Mouse (Mus musculus) intestine, embryonic 16.5 days (tissue): ENCODE measurements around the gene Epha8. TPM values are rescaled to one million over a fixed set of nuclear protein-coding genes. Genes with fewer than 3 reads are reported as not detected.
A peak's percentile ranks its signal among the peaks of the same experiment; 100 is the strongest.

Experiments used
- ATAC-seq: fragments of 200-750 bp; cut with Nextera tagmentation; 2 replicates; pipeline ENCODE4 v1.8.0; 2017; ENCODE audit warnings: moderate TSS enrichment, moderate library complexity
- H3K27ac ChIP-seq: fragments of 300-500 bp; sonication (generic); 2 replicates; pipeline ENCODE4 v1.5.1; 2014; ENCODE audit warnings: mild to moderate bottlenecking, low read length
- H3K27me3 ChIP-seq: fragments of 300-500 bp; sonication (generic); replicated peaks from 2 replicates; pipeline ENCODE4 v1.6.1; 2014; ENCODE audit warnings: low read length, control low read depth, mixed read lengths; ENCODE audit not compliant: control insufficient read depth, insufficient read depth
- H3K36me3 ChIP-seq: fragments of 300-500 bp; sonication (generic); 2 replicates; pipeline ENCODE4 v1.6.1; 2014; ENCODE audit warnings: low read length, control low read depth; ENCODE audit not compliant: control insufficient read depth, insufficient read depth
- H3K4me1 ChIP-seq: fragments of 300-500 bp; sonication (generic); 2 replicates; pipeline ENCODE4 v1.6.1; 2014; ENCODE audit warnings: low read length, control low read depth, mixed read lengths; ENCODE audit not compliant: control insufficient read depth, insufficient read depth
- H3K4me2 ChIP-seq: fragments of 300-500 bp; sonication (generic); 2 replicates; pipeline ENCODE4 v1.6.1; 2014; ENCODE audit warnings: low read depth, low read length, control low read depth
- H3K4me3 ChIP-seq: fragments of 300-500 bp; sonication (generic); 2 replicates; pipeline ENCODE4 v1.5.1; 2014; ENCODE audit warnings: mild to moderate bottlenecking, low read length
- H3K9ac ChIP-seq: fragments of 300-500 bp; sonication (generic); 2 replicates; pipeline ENCODE4 v1.6.1; 2014; ENCODE audit warnings: low read depth, low read length
- H3K9me3 ChIP-seq: fragments of 300-500 bp; sonication (generic); 2 replicates; pipeline ENCODE4 v1.6.1; 2016; ENCODE audit warnings: low read length, control low read depth; ENCODE audit not compliant: control insufficient read depth
- WGBS: fragments of 180-500 bp; shearing (Covaris S2); extraction: QIAGEN DNeasy Blood & Tissue Kit; methylation state at CpG from one replicate; pipeline ENCODE4 v1.1.7; 2014; 5-methylcytosine and 5-hydroxymethylcytosine counted together
- polyA plus RNA-seq: library from polyadenylated mRNA; unstranded; fragments of >200 nt; fragmentation: Nextera tagmentation; extraction: Ambion mirVana; gene quantifications from 2 replicates; pipeline ENCODE4 v1.2.1, GENCODE M21; 2015

Gene Epha8
- polyA plus RNA-seq, 1 experiment from 2014 or later, result 0.33 TPM

DNA sequence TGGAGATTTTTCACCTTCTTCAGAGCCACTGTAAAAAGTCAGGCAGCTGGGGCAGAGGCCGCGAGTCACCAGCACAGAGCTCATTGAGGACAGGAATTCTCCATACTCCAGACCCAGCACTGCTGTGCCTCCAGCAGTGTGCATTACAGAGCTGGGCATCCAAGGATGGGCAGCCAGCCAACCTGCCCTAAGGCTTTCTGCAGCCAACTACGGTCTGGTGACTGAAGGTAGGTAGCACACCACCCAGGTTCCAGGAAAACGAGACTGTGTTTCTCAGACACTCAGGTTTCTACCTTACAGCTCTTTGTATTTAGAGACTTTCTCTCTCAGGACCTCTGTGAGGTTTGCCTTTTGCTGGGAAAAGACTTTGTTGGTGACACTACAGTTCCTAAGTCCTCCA lies 24.3 kb upstream of the Epha8 start:
- Histone ChIP-seq H3K36me3 (no peaks in the 10 kb centered on the region), H3K27me3 (no peaks in the 10 kb centered on the region; the same call in 1 of the 2 replicates), H3K9me3 (no peaks in the 10 kb centered on the region), H3K4me2 (no peak overlapping the region), H3K4me3 (no peak overlapping the region), H3K4me1 (peaks cover 3% of the 10 kb centered on the region; the same call in 1 of the 2 replicates), H3K9ac (peak overlapping the region; percentile 3; the same call in 1 of the 2 replicates), H3K27ac (no peak overlapping the region)
- WGBS, result 80% methylated on average over 4 of the region's 4 CpGs
- no peak for ATAC-seq

DNA sequence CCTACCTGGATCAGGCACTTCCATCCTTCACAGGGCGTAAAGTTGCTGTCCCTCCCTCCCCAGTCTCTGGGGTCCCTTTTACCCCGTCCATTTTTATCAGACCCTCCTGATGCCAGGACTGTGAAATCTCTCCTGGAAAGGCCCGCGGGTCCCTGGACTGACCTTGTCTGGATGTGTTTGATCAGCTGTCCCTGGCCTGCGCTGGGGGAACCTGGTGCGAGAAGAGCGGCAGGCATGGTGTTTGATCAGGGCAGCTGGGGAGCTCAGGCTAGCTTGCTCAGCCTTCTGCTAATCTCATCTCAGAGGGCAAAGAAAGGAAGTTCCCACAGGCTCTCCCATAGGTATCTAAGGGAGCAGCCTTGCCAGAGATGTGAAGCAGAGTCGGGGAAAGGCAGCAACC lies 20.6 kb upstream of the Epha8 start:
- ATAC-seq, result peak; percentile 51; the same call in 1 of the 2 replicates
- WGBS, result 43% methylated on average over 8 of the region's 8 CpGs
- no peaks in the 10 kb centered on the region for H3K36me3 ChIP-seq
- peaks cover 3% of the 10 kb centered on the region; the same call in 1 of the 2 replicates for H3K4me1 ChIP-seq
- H3K27ac ChIP-seq, result no peak overlapping the region
- no peak overlapping the region for H3K4me2 ChIP-seq
- H3K9me3 ChIP-seq, result no peaks in the 10 kb centered on the region
- H3K9ac ChIP-seq, result no peak overlapping the region
- peaks cover 3% of the 10 kb centered on the region; the same call in 1 of the 2 replicates for H3K27me3 ChIP-seq
- H3K4me3 ChIP-seq, result no peak overlapping the region

- no peak overlapping the region for H3K4me3 ChIP-seq
- 9% methylated on average over 6 of the region's 6 CpGs for WGBS
- no peaks in the 10 kb centered on the region for H3K9me3 ChIP-seq
- peaks cover 7% of the 10 kb centered on the region; the same call in 1 of the 2 replicates for H3K4me1 ChIP-seq
- H3K27ac ChIP-seq, result no peak overlapping the region
- ATAC-seq, result no peak
- no peak overlapping the region for H3K4me2 ChIP-seq
- H3K27me3 ChIP-seq, result peaks cover 31% of the 10 kb centered on the region
- H3K9ac ChIP-seq, result no peak overlapping the region
- H3K36me3 ChIP-seq, result no peaks in the 10 kb centered on the region
These were observed 14.3 kb upstream of the Epha8 start for GRCm38 (mm10) chr4:136970939-136971338.

GRCm38 (mm10) chr4:136969503-136970276 lies 13.1 kb upstream of the Epha8 start:
- WGBS, result 38% methylated on average over 16 of the region's 16 CpGs
- peaks cover 31% of the 10 kb centered on the region for H3K27me3 ChIP-seq
- H3K9ac ChIP-seq, result no peak overlapping the region
- no peaks in the 10 kb centered on the region for H3K9me3 ChIP-seq
- H3K36me3 ChIP-seq, result no peaks in the 10 kb centered on the region
- no peak overlapping the region for H3K4me3 ChIP-seq
- H3K27ac ChIP-seq, result no peak overlapping the region
- ATAC-seq, result no peak
- no peak overlapping the region for H3K4me2 ChIP-seq
- peaks cover 12% of the 10 kb centered on the region; the same call in 1 of the 2 replicates for H3K4me1 ChIP-seq

DNA sequence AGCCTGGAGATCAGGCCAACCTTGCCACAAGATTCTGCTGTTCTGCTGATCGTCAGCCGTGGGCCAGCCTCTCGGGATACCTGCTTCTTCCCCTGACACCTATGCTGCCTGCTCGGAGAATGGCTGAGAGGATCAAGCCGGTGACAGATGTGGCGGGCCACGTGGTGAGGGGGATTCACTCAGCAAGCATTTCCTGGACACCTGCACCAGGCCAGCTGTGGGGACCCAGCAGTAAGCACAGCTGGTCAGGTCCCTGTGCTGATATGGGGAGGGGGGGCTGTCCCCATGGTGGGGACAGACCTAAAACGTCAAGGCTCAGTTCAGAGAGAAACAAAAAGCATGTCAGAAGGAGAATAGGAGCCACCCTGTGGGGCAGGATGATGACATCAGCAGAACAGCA lies 12.5 kb upstream of the Epha8 start:
- Histone ChIP-seq H3K4me1 (peaks cover 15% of the 10 kb centered on the region; the same call in 1 of the 2 replicates), H3K4me3 (no peak overlapping the region), H3K27me3 (peaks cover 31% of the 10 kb centered on the region), H3K4me2 (no peak overlapping the region), H3K9me3 (no peaks in the 10 kb centered on the region), H3K36me3 (no peaks in the 10 kb centered on the region), H3K9ac (no peak overlapping the region), H3K27ac (no peak overlapping the region)
- 45% methylated on average over 8 of the region's 8 CpGs for WGBS
- ATAC-seq, result no peak

- Histone ChIP-seq H3K4me3 (no peak overlapping the region), H3K9ac (no peak overlapping the region), H3K9me3 (no peaks in the 10 kb centered on the region), H3K27ac (no peak overlapping the region), H3K36me3 (no peaks in the 10 kb centered on the region), H3K27me3 (peaks cover 30% of the 10 kb centered on the region), H3K4me1 (peaks cover 15% of the 10 kb centered on the region; the same call in 1 of the 2 replicates), H3K4me2 (no peak overlapping the region)
- 31% methylated on average over 9 of the region's 9 CpGs for WGBS
- no peak for ATAC-seq
These were observed 10.9 kb upstream of the Epha8 start for GRCm38 (mm10) chr4:136967511-136967910.

GRCm38 (mm10) chr4:136966493-136967390 lies 10.1 kb upstream of the Epha8 start:
- peaks cover 28% of the 10 kb centered on the region for H3K27me3 ChIP-seq

DNA sequence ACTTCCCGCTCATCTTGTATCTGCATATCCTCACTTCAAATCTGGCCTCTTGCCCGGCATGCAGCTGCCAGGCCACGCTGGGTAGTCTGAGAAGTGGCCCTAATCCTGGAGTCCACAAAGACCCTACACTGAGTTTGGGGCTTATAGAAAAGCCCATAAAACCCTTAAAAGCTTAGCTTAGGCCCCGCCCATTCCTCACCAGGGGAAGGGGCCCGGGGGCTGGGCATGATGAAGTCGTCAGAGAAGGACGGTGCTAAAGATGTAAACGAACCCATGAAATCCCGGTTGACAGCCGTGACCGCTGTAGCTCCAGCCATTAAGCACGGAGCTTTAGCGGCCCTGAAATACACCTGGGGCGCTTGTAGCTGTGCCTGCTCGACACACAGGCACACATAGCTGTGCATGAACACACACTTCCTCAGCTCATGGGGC lies 8.4 kb upstream of the Epha8 start:
- no peak overlapping the region for H3K27ac ChIP-seq
- H3K4me1 ChIP-seq, result peaks cover 27% of the 10 kb centered on the region
- WGBS, result 20% methylated on average over 15 of the region's 15 CpGs
- no peak overlapping the region for H3K4me3 ChIP-seq
- no peak overlapping the region for H3K9ac ChIP-seq
- H3K27me3 ChIP-seq, result peaks cover 24% of the 10 kb centered on the region
- no peaks in the 10 kb centered on the region for H3K9me3 ChIP-seq
- no peaks in the 10 kb centered on the region for H3K36me3 ChIP-seq
- no peak overlapping the region for H3K4me2 ChIP-seq
- ATAC-seq, result no peak

More at GRCm38 (mm10) chr4:136966493-136967390, 10.1 kb upstream of the Epha8 start:
- Histone ChIP-seq H3K36me3 (no peaks in the 10 kb centered on the region), H3K4me2 (no peak overlapping the region), H3K4me1 (peaks cover 18% of the 10 kb centered on the region), H3K9me3 (no peaks in the 10 kb centered on the region), H3K4me3 (no peak overlapping the region), H3K27ac (no peak overlapping the region), H3K9ac (no peak overlapping the region)
- WGBS, result 30% methylated on average over 16 of the region's 16 CpGs
- ATAC-seq, result no peak

DNA sequence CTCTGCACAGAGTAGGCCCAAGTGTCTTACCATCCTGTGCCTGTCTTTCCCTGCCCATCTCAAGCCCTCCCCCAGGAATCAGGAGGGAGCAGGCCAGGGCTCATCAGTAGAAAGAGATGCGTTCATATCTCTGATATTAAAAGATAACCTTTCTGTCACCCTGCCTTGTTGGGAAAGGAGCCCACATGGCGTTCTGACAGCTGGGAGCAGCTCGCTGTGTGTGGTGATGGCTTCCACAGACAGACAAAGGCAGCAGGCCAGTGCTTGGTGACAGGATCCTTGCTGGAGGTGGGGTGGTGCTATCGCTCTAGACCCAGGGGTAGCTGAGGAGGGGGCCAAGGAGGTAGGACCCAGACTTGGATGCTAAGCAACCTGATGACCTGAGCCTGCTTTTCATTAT lies 5.8 kb upstream of the Epha8 start:
- Histone ChIP-seq H3K4me1 (peaks cover 23% of the 10 kb centered on the region), H3K4me2 (no peak overlapping the region), H3K4me3 (no peak overlapping the region), H3K9ac (no peak overlapping the region), H3K27ac (no peak overlapping the region), H3K36me3 (no peaks in the 10 kb centered on the region), H3K9me3 (no peaks in the 10 kb centered on the region), H3K27me3 (peaks cover 30% of the 10 kb centered on the region)
- WGBS, result 69% methylated on average over 4 of the region's 4 CpGs
- ATAC-seq, result no peak
